Mouse (Mus musculus) fibroblast of lung, adult 2 months (primary cell): ENCODE data around the gene S100a1.
A peak's percentile ranks its signal among the peaks of the same experiment; 100 is the strongest.

ENCODE experiments used
- DNase-seq: peaks from one replicate; pipeline ENCODE4 v3.0.0-alpha.2; 2011; ENCODE audit warnings: low read depth

Gene S100a1

DNA sequence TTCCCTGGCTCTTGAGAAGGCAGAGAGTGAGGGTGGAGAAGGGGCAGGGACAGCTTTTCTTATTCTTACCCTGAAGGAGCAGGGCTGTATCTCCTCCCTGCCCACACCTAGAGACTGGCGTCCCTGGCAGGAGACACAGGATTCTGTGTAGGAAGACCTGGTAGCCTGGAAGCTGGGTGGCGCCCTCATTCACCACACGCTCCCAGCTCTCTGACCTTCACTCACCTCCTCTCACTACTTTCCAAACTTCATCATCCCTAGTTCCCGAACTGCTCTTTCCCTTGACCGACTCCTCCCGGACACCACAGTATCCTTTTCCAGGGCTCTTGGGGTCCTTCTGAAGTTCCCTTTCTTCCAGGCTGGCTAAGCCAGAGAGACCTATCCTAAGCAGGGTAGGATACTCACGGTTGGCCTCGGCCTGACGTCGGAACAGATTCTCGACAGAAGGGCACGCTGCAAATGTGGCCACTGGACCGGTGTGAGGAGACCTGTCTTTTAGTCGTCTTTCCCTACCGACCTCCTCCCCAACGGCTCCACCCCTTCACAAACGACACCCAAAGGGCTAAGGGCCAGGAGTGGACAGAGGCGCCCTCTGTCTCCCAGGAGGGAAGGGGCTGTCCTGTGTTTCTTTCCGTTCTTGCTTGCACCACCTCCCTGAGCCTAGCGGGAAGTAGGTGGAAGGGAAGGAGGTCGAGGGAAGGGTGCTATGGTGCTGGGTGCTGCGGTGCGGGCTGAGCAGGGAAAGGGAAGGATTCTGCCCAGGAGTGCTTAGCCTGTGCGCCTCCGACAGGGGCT is at the start of gene S100a1, which contains the start of gene S100a13:
Gene S100a1, minus strand, starts transcription at position 597 of the 795 bp plus-strand sequence.
Gene S100a13, plus strand, starts transcription at position 640 of the 795 bp plus-strand sequence.
- DNase-seq, result no peak

DNA sequence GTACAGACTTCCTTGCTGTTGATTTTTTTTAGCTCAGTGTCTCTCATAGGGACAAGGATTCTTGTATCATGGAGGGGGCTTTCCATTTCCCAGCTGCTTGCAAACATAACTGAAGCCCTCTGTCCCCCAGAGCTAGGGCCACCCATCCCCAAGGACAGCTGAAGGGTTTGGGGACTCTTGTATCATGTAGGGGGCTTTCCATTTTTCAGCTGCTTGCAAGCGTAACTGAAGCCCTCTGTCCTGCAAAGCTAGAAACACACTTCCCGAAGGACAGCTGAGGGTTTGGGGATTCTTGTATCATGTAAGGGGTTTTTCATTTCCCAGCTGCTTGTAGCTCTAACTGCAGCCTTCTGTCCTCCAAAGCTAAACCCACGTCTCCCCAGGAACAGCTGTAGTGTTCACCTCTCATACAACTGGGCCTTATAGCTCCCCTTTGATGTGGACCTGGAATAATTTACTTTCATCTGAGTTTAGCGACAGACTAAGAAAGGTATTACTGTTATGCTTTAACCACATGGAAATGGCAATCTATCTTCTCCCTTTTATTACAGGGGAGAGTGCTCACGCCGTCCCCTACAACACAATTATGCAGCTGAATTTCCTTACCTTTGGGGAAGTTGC is 45.9 kb upstream of the S100a1 start, which contains the start of gene S100a3:
Gene S100a3, plus strand, starts transcription at position 571 of the 621 bp plus-strand sequence.
- no peak for DNase-seq

DNA sequence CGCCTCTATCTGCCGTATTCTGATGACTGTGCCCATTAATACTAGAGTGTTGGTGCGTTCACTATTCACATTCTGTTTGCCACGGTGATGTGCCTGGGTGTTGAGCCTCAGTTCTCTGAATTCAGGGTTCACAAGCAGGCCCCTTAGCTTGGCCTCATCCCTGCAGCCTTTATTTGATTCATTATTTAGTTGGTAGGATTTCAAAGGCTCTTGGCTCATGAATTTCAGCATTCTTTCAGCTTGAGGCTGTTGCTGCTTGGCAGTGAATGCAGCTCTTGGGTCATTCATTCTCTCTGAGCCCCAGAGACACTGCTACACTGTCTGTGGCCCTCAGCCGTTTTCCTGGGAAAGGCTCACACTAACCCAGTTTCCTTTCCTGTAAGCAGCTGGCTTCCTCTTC is 41.8 kb upstream of the S100a1 start:
- DNase-seq, result peak; percentile 79

DNA sequence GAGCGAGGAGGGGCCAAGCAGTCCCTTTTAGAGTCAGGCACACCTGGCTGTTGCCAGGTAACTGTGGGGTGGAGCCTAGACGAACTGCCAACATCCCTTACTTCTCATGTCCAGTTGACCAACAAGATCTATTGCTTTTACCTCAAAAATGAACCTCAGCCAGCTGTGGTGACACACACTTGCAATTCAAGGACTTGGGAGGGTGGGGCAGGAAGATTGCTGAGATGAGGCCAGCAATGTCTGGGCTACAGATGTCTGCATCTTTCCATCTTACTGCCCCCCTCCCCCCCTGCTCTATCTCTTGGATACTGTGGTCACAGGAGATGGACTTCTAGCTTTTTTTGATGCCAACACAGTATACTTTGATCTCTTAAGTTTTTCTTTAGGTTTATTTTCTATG is 38.0 kb upstream of the S100a1 start:
- no peak for DNase-seq

DNA sequence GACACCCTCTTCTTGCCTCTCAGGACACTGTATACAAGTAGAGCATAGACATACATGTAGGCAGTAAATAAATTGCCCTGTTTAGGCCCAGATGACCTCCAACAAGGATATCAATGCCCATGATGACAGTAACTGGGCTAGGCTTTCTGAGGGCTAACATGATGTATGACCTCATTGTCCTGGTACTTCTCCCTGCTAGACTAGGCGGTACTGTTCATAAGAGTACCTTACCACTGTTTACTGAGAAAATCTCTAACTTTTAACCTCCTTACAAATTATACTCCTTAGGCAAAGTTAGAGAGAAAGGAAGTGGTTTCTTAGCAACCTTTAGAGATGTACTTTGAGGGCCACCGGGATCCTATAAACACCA is 36.2 kb upstream of the S100a1 start:
- no peak for DNase-seq

DNA sequence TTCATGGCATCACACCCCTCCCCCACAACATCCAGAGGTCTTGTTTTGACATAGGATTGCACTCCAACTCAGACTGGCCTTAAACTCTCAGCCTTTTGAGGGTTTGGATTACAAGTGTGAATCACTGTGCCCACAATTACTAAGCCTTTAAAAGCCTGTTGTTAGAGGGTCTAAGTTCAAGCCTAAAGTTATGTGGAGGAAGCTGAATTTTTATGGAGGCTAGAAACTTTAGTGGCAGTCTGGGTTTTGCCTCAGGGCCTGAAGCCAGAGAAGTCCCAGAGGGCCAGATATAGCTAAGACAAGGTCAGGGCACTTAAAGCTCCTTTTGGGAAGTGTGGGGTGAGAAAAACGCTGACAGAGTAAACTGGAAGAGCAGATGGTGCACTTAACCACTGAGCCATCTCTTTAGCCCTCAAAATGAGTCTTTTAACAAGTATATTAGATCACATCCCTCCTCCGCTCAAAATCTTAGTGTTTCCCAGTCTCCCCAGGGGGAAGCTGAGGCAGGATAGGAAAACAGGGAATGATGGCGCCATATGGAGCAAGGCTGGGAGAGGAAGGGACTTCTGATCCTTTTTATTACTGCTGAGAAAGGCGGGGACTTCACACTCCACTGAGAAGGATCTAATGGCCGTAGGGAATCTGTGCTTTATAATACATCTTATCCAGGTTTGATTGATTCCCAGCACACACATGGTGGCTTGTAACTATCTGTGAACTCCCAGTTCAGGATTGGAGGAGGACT is 35.7 kb upstream of the S100a1 start:
- peak; percentile 59 for DNase-seq

DNA sequence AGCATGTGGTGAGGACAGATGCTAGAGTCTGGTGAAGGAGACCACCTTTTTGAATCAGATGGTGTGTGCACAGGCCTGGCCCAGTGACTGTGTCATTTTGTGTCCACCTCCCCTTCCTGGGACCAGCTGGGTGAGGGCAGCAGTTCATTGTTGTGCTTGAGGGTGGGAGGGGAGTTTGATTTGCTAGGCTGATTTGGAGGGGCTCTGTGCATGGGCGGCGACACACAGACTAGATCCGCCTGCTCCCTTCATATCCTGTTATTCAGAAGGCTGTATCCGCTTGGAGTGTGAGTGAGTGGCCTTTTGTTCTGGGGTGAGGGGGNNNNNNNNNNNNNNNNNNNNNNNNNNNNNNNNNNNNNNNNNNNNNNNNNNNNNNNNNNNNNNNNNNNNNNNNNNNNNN is 26.7 kb upstream of the S100a1 start:
- DNase-seq, result no peak

DNA sequence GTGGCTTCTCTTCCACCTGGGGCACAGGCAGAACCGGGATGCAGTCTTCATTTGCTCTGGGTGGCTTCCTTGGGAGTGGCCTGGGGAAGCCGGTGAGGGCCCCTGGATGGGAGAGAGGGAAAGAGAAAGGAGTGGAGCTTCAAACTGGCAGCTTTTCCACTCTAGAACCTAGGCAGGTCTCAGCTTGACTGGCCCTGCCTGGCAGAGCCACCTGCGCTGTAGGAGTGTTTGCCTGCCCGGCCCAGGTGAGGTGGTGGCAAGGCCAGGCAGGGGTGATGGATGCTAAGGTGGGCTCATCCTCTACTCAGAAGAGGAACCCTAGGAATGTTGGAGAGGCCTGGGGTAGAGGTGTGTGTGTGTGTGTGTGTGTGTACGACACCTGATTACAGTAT is 23.7 kb upstream of the S100a1 start:
- DNase-seq, result no peak

DNA sequence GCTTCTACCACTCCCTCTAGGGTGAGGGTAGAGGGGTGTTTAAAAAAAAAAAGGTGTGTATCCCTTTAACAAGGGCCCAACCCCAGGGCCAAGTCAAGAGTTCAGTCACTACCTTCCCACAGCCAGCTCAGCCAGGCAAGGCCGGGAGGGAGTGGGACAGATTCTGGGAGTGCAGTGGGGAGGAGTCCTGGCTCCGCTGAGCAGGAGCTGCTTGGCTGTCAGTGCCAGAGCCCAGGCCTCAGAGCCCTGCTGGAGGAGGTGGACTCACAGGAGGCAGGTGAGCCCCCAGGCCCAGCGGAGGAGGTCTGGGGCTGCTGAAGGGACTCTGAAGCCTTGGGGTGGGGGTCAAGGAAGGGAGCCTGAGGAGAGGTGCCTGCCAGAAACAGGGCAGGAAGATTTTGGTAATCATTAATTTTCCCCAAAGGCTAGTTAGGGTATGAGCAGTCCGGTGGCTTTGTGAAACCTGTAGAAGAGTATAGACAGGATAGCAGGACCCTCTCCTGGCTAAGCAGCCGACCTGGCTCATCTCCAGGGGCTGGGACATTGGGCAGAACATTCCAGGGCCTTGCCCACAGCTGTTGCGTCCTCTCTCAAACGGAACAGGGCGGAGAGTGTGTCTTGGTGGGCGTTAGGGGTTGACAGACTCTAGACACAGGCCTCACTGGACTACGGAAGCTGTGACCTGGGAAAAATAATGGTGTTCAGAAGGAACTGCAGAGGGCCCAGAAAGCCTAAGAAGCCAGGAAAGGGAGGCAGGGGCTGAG is 23.1 kb upstream of the S100a1 start, which contains the start of gene S100a16:
Gene S100a16, plus strand, starts transcription at position 114 of the 764 bp plus-strand sequence.
- DNase-seq, result peak; percentile 76

DNA sequence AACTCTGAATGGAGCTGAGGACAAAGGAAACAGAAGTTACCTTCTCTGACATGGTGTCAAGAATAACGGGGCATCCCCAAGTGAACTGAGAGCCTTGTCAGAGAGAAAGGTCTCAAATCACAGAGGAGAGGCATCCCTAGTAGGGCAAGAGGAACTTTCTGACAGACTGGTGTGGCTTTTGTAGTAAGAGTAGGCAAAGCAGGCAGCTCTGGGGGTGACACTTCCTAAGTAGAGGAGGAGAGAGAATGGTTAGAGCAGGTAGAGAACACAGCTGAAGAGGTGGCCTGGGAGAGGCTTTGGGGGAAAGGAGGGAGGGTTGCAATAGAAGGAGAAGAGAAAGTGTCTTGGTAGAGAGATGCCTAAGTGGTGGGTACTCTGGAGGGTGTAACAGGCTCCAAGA is 21.3 kb upstream of the S100a1 start:
- DNase-seq, result no peak

DNA sequence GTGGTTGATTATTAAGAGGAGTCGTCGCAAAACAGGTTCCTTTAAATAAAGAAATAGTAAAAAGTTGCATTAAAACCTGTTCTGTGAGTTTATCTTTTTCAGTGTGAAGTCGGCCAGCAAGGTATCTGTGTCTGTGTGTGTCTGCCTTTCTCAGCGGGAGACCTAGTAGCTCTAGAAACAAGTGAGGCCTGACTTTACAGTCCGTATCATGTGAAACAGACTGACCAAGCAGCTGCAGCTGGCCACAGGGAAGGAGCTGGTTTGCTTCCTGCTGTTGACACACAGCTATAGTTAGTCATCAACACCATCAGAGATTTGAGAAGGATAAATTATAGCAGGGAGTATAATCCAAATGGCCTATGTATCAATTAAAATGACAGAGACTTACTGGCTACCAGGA is 17.5 kb upstream of the S100a1 start:
- no peak for DNase-seq

DNA sequence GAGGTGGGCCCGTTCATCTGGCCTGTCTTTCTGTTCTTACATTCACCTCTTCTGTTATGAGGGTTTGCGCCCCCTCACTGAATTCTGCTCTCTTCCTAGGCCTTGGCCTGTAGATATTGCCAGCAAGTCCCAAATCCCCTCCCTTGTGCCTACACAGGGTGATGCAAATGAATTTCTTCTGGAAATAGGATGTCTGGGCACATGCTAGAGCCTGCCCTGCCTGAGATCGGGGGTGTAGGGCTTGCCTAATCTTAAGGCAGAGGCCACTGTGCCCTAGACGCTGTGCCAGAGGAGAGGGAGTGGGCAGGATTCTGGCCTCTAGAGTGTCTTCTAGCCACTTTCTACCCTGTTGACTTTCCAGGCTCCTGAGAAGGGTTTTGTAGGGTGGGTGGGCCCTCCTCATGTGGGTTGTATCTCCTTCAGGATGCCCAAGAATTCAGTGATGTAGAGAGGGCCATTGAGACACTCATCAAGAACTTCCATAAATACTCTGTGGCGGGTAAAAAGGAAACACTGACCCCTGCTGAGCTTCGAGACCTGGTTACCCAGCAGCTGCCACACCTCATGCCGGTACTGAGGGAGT is 13.2 kb upstream of the S100a1 start:
- no peak for DNase-seq

DNA sequence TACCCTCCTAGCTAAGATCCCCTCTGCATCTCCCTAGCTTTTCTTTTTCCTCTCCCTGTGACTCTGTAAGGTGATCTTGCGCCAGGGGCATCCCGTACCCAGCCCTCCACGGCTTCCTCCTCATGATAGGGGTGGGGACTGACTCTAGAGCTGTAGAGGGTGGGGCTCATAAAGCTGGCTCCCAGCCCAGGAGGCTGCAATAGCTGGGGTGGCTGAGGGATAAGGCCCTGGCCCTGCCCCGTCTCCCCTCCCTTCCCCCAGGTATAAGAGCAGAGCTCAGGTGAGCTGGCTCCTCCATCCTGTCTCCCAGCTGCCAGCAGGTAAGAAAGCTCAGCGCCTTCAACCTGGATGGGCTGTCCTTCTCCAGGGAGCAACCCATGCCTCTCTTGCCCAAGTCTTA is 12.4 kb upstream of the S100a1 start, which contains the start of gene S100a14:
Gene S100a14, plus strand, starts transcription at position 277 of the 400 bp plus-strand sequence.
- DNase-seq, result no peak

DNA sequence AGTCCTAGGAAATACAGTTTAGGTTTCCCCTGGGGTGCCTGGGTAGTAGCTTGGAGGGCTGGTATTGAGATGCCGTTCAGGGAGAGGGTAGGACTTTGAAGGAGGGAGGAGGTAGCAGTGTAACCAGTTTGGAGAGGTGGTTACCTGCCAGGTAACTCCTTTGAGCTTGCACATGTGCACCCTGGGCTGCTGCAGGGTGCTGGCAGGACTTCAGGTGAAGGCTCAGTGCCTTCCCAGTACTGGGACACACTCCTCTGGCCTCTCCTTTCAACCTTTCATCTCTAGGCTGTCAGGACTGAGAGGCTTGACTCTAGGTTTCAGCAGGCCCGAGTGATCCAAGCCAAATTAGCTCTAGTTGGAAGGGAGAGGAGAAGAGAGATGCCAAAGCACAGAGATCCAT is 11.9 kb upstream of the S100a1 start:
- DNase-seq, result no peak

DNA sequence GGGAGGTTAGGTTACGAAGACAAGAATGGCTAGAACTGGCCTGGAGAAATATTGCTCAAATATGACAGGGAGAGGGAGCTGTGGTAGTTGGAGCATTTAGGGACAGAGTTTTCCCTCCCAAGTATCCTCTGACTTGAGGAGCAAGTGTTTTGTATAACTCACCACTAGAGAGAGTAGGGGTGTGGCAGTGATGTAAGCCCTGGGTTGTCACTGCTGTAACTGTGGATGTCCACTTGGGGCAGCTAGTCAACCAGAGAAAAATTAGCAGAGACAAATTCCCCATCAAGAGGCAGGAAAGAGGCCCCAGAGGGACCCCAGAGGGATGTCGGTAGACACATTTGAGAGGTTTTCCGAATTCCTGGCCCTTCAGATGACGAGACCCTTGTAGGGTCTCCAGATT is 11.2 kb upstream of the S100a1 start:
- no peak for DNase-seq

DNA sequence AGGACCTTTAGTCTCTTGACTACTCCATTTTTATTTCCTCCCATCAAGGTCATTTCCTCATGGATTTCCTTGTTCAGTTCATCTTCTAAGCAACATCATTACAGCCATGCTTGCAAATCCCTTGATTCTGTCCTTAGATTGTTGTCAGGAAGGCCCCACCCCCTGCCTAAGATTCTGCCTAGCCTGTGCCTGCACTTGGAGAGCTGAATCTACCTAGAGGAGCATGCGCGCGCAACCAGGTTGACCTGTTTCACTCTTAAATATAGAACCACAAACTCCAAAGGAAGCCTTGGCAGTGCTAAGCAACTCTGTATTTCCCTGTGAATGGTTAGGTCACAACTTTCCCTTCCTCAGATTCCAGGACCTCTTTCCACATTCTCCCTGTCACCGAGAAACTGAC is 3.5 kb upstream of the S100a1 start:
- no peak for DNase-seq

DNA sequence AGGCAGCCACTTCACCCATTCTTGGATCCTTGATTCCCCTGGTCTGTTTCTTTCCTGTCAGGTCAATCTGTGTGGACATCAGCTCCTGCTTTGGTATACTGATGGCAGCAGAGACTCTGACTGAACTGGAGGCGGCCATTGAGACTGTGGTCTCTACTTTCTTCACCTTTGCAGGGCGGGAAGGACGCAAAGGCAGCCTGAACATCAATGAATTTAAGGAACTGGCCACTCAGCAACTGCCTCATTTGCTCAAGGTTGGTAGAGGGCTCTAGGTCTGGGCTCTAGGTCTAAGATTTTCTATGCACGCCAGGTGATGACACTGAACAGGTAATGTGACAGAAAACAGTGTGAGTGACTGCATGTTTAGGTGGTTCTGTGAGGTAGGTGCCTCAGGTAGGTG is 1.6 kb upstream of the S100a1 start:
- no peak for DNase-seq

DNA sequence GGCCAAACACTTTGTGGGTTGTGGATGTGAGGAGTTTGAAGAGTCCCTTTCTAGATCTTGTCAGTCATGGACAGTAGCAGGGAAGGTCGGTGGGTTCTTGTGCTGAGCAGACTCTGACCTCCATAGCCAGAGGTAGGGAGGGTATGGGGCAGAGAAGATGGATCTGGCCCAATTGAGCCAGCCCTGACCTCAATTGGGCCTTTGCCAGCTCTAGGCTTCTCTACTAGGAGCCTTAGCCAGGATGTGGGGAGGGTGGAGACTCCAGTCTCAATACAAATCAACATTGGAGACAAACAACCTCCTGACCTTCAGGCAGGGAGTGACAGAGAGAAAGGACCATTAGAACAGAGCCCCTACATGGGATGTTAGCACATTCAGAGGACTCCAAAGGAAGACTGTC is 1.1 kb upstream of the S100a1 start:
- DNase-seq, result no peak

DNA sequence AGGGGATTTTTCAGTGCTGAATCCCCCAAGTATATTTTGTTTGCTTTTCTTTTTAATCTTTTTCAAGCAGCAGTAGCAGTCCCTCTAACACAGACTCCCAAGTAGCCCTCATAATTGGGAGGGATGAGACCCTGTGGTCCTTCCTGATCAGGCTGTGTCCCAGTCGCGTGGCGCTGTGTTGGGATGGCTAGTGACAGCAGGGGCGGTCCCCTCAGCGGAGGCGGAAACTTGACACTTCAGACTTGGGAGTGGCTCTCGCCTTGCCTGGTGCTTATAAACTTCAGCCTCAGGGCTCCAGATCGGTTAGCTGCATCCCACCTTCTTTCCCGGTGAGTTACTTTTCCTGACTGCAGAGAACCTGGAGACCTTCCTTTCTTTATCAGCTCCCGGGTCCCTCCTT is 499 bp upstream of the S100a1 start:
- DNase-seq, result no peak

DNA sequence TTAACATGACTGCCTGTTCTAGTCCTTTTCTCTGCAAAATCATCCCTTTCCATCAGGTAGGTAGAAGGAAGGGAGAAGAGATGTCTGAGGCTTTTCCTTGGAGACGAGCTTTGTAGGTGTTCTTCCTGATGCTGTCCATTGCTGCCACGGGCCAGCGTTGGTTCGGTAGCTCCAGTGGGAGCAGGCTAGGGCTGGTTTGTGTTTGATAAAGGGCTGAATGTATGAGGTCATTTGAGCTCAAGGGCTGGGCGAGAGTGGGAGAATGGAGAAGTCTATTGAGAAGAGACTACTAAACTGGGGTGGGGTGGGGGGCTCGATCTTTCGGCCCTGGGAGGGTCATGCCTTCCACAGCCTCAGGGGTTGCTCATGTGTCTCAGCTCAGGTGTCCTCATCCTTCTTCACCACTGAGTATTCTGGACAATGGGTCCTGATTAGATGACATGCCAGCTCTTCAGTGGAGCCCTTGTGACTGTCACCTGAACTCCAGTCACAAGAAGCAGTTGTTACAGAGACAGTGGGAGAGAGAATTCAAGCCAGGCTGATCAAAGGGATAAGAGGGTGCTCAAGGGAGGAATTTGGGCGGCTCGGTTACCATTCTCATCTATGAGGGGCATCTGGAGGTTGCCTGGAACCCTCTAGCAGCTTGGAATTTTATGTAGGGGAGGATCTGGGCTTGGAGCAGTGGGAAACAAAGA is 1.1 kb downstream of the S100a1 start:
- no peak for DNase-seq

DNA sequence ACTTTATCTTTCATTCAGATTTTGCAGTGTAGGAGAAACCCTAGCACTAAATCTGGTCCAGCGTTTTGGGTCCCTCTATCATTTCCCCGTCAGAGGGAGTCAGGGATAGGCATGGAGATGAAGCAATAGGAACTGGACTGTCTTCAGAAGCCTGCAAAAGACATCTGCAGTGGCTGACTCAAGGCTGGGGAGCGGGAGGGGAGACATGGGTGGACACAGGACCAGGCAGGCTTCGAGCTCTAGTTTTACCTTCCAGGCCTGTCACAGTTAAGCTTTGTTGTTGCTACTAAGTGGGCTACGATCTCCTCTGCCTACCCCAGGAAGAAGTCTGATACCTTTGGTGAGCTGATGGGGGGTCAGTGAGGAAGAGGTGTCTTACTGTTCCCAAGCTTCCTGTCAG is 1.9 kb downstream of the S100a1 start:
- no peak for DNase-seq
